In genomic region chr16:28999641-29000040, GRCm38 (mm10) we compare ENCODE assay signal across 18 mouse cellular contexts.
A peak's percentile ranks its signal among the peaks of the same experiment; 100 is the strongest.
DNase-seq lines count a peak whose midpoint lies in the region; ATAC-seq and TF ChIP-seq lines count a peak whose summit lies in the region.
"Had no signal": no experiment of that assay in that cellular context is flagged by ENCODE, and none has a peak within 500 bp of the region (broad histone marks: within the 10 kb centered on the region; RNA-seq: fewer than 3 reads in every experiment).

No protein-coding gene starts in this region.

- H3K27ac ChIP-seq in liver, adult 2 months (replicated peaks; ENCODE audit: insufficient read depth, low read depth, low read length), result no peak overlapping the region
- no peak overlapping the region for H3K27ac ChIP-seq in liver, embryonic 12.5 days
- no peak overlapping the region for H3K27ac ChIP-seq in cerebellum, adult 2 months (ENCODE audit: insufficient read depth, low read length)

- peaks cover 6% of the 10 kb centered on the region for H3K4me1 ChIP-seq in liver, adult 2 months (ENCODE audit: control insufficient read depth, insufficient read depth, low read length)
- no peaks in the 10 kb centered on the region for H3K4me1 ChIP-seq in liver, embryonic 12.5 days
- H3K4me1 ChIP-seq in cerebellum, adult 2 months (ENCODE audit: control insufficient read depth, insufficient read depth, low read length), result peaks cover 21% of the 10 kb centered on the region

- no peak overlapping the region for H3K9ac ChIP-seq in liver, adult 2 months (ENCODE audit: low read depth, low read length)
- no peak overlapping the region for H3K9ac ChIP-seq in liver, embryonic 12.5 days
- H3K9ac ChIP-seq: forebrain, postnatal 0 days; lung, embryonic 14.5 days had no signal

- no peak overlapping the region for H3K4me2 ChIP-seq in liver, embryonic 12.5 days
- H3K4me2 ChIP-seq: lung, embryonic 14.5 days had no signal

- no peak for TF ChIP-seq POLR2A in liver, adult 2 months (IDR thresholded peaks at IDR 0.05; ENCODE audit: extremely low read depth, insufficient read depth, low read length)
- no peak for TF ChIP-seq POLR2A in cerebellum, adult 2 months (IDR thresholded peaks at IDR 0.05; ENCODE audit: borderline replicate concordance, insufficient read depth, low read length)

- no peak for TF ChIP-seq CTCF in liver, adult 2 months (IDR thresholded peaks at IDR 0.05; ENCODE audit: low read depth, low read length)
- TF ChIP-seq CTCF in cerebellum, adult 2 months (IDR thresholded peaks at IDR 0.05; ENCODE audit: borderline replicate concordance, insufficient read depth, low read depth, low read length), result no peak

- no peak overlapping the region for H3K4me3 ChIP-seq in liver, adult 2 months (ENCODE audit: insufficient read depth, low read depth, low read length)
- H3K4me3 ChIP-seq in liver, embryonic 12.5 days, result no peak overlapping the region
- H3K4me3 ChIP-seq in cerebellum, adult 2 months (replicated peaks; ENCODE audit: insufficient read depth, low read depth, low read length), result no peak overlapping the region
- H3K4me3 ChIP-seq: erythroblast, embryonic 14.5 days had no signal

- WGBS in liver, adult 2 months, result 28% methylated on average over 4 of the region's 4 CpGs
- 68% methylated on average over 4 of the region's 4 CpGs for WGBS in liver, embryonic 12.5 days (ENCODE audit: insufficient replicate concordance)
- WGBS in cerebellum, adult 2 months, result 13% methylated on average over 4 of the region's 4 CpGs

- no peaks in the 10 kb centered on the region for H3K27me3 ChIP-seq in liver, adult 2 months (ENCODE audit: control insufficient read depth, insufficient read depth, low read length)
- no peaks in the 10 kb centered on the region for H3K27me3 ChIP-seq in liver, embryonic 12.5 days (replicated peaks)
- H3K27me3 ChIP-seq in cerebellum, adult 2 months (ENCODE audit: control insufficient read depth, insufficient read depth, low read length), result no peaks in the 10 kb centered on the region

- no peaks in the 10 kb centered on the region for H3K9me3 ChIP-seq in liver, embryonic 12.5 days (replicated peaks)

- H3K36me3 ChIP-seq in liver, adult 2 months (ENCODE audit: control insufficient read depth, insufficient read depth, low read length), result no peaks in the 10 kb centered on the region
- no peaks in the 10 kb centered on the region for H3K36me3 ChIP-seq in liver, embryonic 12.5 days

- DNase-seq in liver, adult 2 months (ENCODE audit: extremely low read depth, low read depth, low spot score), result peak; percentile 79
- peak; percentile 62 to 72 for DNase-seq in cerebellum, adult 2 months
- peak; percentile 19 for DNase-seq in fat pad, adult 2 months (ENCODE audit: extremely low read depth, low read depth, low spot score)
- DNase-seq in heart, postnatal 4 days, result peak; percentile 49
- no peak for DNase-seq in right cerebral cortex, postnatal 4 days
- DNase-seq: adrenal gland, postnatal 10 days; forebrain, postnatal 0 days; kidney, adult 11 months; kidney, postnatal 25 days; liver; lung, embryonic 14.5 days; right cerebral cortex, postnatal 25 days; thymus, adult 2 months had no signal

- no peaks in the 10 kb centered on the region for H3K79me2 ChIP-seq in liver, adult 2 months (ENCODE audit: control insufficient read depth, insufficient read depth, low read length)

- no peak for ATAC-seq in liver, embryonic 12.5 days
- no peak for ATAC-seq in erythroid progenitor cell, adult 5-6 weeks (replicated peaks; ENCODE audit: low FRiP score, poor library complexity, severe bottlenecking)
- ATAC-seq: CD4-positive, CD25-positive, alpha-beta regulatory T cell, adult 4 months; forebrain, postnatal 0 days; midbrain, embryonic 16.5 days had no signal
